Comparison of ENCODE assay signal across 8 mouse cellular contexts in the genomic region with DNA sequence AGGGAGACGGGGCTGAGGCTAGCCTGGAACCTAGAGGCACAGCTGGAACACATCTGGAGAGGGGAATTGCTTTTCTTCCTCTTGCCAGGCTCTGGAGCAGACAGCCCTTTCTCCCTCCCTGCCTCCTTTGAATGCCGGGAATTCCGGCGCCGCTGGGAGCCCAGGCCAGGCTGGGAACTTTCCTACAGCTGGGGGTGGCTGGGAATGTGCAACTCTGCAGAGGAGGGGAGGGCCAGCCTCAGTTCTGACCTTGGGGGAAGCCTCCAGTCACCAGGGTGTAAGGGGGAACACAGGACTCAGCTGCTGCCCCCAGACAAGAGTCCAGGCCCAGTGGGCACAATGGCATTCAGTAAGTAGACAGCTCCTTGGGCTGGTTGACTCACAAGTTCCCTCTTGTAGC. TPM values are rescaled to one million over a fixed set of nuclear protein-coding genes. Genes with fewer than 3 reads are reported as not detected.
A peak's percentile ranks its signal among the peaks of the same experiment; 100 is the strongest.
DNase-seq lines count a peak whose midpoint lies in the region; ATAC-seq lines count a peak whose summit lies in the region.

No protein-coding gene starts in this region.

- H3K4me3 ChIP-seq in forebrain, embryonic 13.5 days, result no peak overlapping the region
- no peak overlapping the region for H3K4me3 ChIP-seq in hindbrain, embryonic 14.5 days (replicated peaks; ENCODE audit: low read length)
- H3K4me3 ChIP-seq in liver, embryonic 12.5 days, result no peak overlapping the region
- no peak overlapping the region for H3K4me3 ChIP-seq in stomach, embryonic 15.5 days (replicated peaks)

- DNase-seq in adrenal gland, adult (ENCODE audit: inconsistent age in 2 of 2, low spot score in 1 of 2), result peak; percentile 52 to 64
- no peak for DNase-seq in adrenal gland, adult 8-10 months
- no peak for DNase-seq in hindbrain, embryonic 14.5 days (ENCODE audit: low spot score)
- no peak for DNase-seq in natural killer cell, adult 2 months (ENCODE audit: low spot score in 2 of 2)

- H3K9me3 ChIP-seq in forebrain, embryonic 13.5 days (replicated peaks), result no peaks in the 10 kb centered on the region
- H3K9me3 ChIP-seq in hindbrain, embryonic 14.5 days (ENCODE audit: control insufficient read depth, low read length), result no peaks in the 10 kb centered on the region
- no peaks in the 10 kb centered on the region for H3K9me3 ChIP-seq in liver, embryonic 12.5 days (replicated peaks)
- no peaks in the 10 kb centered on the region for H3K9me3 ChIP-seq in stomach, embryonic 15.5 days

- H3K4me1 ChIP-seq in forebrain, embryonic 13.5 days, result peaks cover 21% of the 10 kb centered on the region
- H3K4me1 ChIP-seq in hindbrain, embryonic 14.5 days (replicated peaks; ENCODE audit: control insufficient read depth, insufficient read depth, low read length), result peaks cover under 1% of the 10 kb centered on the region
- H3K4me1 ChIP-seq in liver, embryonic 12.5 days, result peaks cover 46% of the 10 kb centered on the region
- peaks cover 27% of the 10 kb centered on the region for H3K4me1 ChIP-seq in stomach, embryonic 15.5 days

- H3K4me2 ChIP-seq in forebrain, embryonic 13.5 days, result no peak overlapping the region
- H3K4me2 ChIP-seq in hindbrain, embryonic 14.5 days (replicated peaks), result no peak overlapping the region
- H3K4me2 ChIP-seq in liver, embryonic 12.5 days, result peak overlapping the region; percentile 1; the same call in 1 of the 2 replicates
- H3K4me2 ChIP-seq in stomach, embryonic 15.5 days, result no peak overlapping the region

- H3K27ac ChIP-seq in forebrain, embryonic 13.5 days, result 0 out of 2 replicates have a peak overlapping the region, but pooled peaks have one; percentile 14
- H3K27ac ChIP-seq in hindbrain, embryonic 14.5 days, result 0 out of 2 replicates have a peak overlapping the region, but pooled peaks have one; percentile 67
- H3K27ac ChIP-seq in liver, embryonic 12.5 days, result peak overlapping the region; percentile 70
- peak overlapping the region; percentile 50 for H3K27ac ChIP-seq in stomach, embryonic 15.5 days

- 2% methylated on average over 5 of the region's 5 CpGs for WGBS in forebrain, embryonic 13.5 days
- 1% methylated on average over 5 of the region's 5 CpGs for WGBS in hindbrain, embryonic 14.5 days
- 14% methylated on average over 5 of the region's 5 CpGs for WGBS in liver, embryonic 12.5 days (ENCODE audit: insufficient replicate concordance)
- WGBS in stomach, embryonic 15.5 days, result 6% methylated on average over 5 of the region's 5 CpGs

- ATAC-seq in forebrain, embryonic 13.5 days, result no peak
- no peak for ATAC-seq in hindbrain, embryonic 14.5 days (ENCODE audit: low FRiP score)
- ATAC-seq in liver, embryonic 12.5 days, result peak; percentile 16; the same call in 1 of the 2 replicates
- ATAC-seq in stomach, embryonic 15.5 days (ENCODE audit: insufficient read depth, low FRiP score, low read depth), result peak; percentile 30; the same call in 1 of the 2 replicates
- ATAC-seq in frontal cortex, adult (ENCODE audit: low TSS enrichment), result no peak

- peaks cover 63% of the 10 kb centered on the region for H3K36me3 ChIP-seq in forebrain, embryonic 13.5 days (ENCODE audit: poor library complexity, severe bottlenecking)
- peaks cover 59% of the 10 kb centered on the region for H3K36me3 ChIP-seq in hindbrain, embryonic 14.5 days (replicated peaks; ENCODE audit: control insufficient read depth, insufficient read depth)
- peaks cover 61% of the 10 kb centered on the region for H3K36me3 ChIP-seq in liver, embryonic 12.5 days
- peaks cover 50% of the 10 kb centered on the region for H3K36me3 ChIP-seq in stomach, embryonic 15.5 days

- H3K27me3 ChIP-seq in forebrain, embryonic 13.5 days, result no peaks in the 10 kb centered on the region
- no peaks in the 10 kb centered on the region for H3K27me3 ChIP-seq in hindbrain, embryonic 14.5 days (ENCODE audit: control insufficient read depth, insufficient read depth, low read length)
- H3K27me3 ChIP-seq in liver, embryonic 12.5 days (replicated peaks), result no peaks in the 10 kb centered on the region
- no peaks in the 10 kb centered on the region for H3K27me3 ChIP-seq in stomach, embryonic 15.5 days (replicated peaks)

- no peak overlapping the region for H3K9ac ChIP-seq in forebrain, embryonic 13.5 days
- H3K9ac ChIP-seq in hindbrain, embryonic 14.5 days, result no peak overlapping the region
- peak overlapping the region; percentile 14; the same call in 1 of the 2 replicates for H3K9ac ChIP-seq in liver, embryonic 12.5 days
- H3K9ac ChIP-seq in stomach, embryonic 15.5 days, result no peak overlapping the region

RNA-seq across cellular contexts. Expression of a gene that starts 6.5 kb away (rescaled TPM):
- 1,000 to 10,000 TPM in 3 of 4 experiments, 100 to 1,000 TPM in 1; 948 to 1,196 (median 1,106) TPM for total RNA-seq in adrenal gland, adult 8-10 months (2022)
- 644 and 704 TPM in 2 replicates for polyA plus RNA-seq in forebrain, embryonic 13.5 days (2015; fragmentation: Nextera tagmentation; extraction: Ambion mirVana)
- 521 and 677 TPM in 2 replicates for polyA plus RNA-seq in hindbrain, embryonic 14.5 days (2014; fragmentation: Nextera tagmentation; extraction: Ambion mirVana)
- 986 and 994 TPM in 2 replicates for polyA plus RNA-seq in liver, embryonic 12.5 days (2016; fragmentation: Nextera tagmentation; extraction: Ambion mirVana)
- polyA plus RNA-seq in stomach, embryonic 15.5 days (2015; fragmentation: Nextera tagmentation; extraction: Ambion mirVana), result 826 and 1,031 TPM in 2 replicates

RNA-seq across cellular contexts. Expression of a gene that starts 15.4 kb away (rescaled TPM):
- total RNA-seq in adrenal gland, adult 8-10 months (2022), result 10 to 100 TPM; 13.6 to 28.9 (median 20.9) TPM
- polyA plus RNA-seq in forebrain, embryonic 13.5 days (2015; fragmentation: Nextera tagmentation; extraction: Ambion mirVana), result 43.1 and 50.0 TPM in 2 replicates
- 21.5 and 25.5 TPM in 2 replicates for polyA plus RNA-seq in hindbrain, embryonic 14.5 days (2014; fragmentation: Nextera tagmentation; extraction: Ambion mirVana)
- polyA plus RNA-seq in liver, embryonic 12.5 days (2016; fragmentation: Nextera tagmentation; extraction: Ambion mirVana), result 13.7 and 14.4 TPM in 2 replicates
- 48.4 and 52.3 TPM in 2 replicates for polyA plus RNA-seq in stomach, embryonic 15.5 days (2015; fragmentation: Nextera tagmentation; extraction: Ambion mirVana)

RNA-seq across cellular contexts. Expression of a gene that starts 18.4 kb away (rescaled TPM):
- 100 to 1,000 TPM; 135 to 251 (median 169) TPM for total RNA-seq in adrenal gland, adult 8-10 months (2022)
- 93.4 and 102 TPM in 2 replicates for polyA plus RNA-seq in forebrain, embryonic 13.5 days (2015; fragmentation: Nextera tagmentation; extraction: Ambion mirVana)
- 75.2 and 78.3 TPM in 2 replicates for polyA plus RNA-seq in hindbrain, embryonic 14.5 days (2014; fragmentation: Nextera tagmentation; extraction: Ambion mirVana)
- polyA plus RNA-seq in liver, embryonic 12.5 days (2016; fragmentation: Nextera tagmentation; extraction: Ambion mirVana), result 54.0 TPM in 2 replicates
- 70.6 and 84.4 TPM in 2 replicates for polyA plus RNA-seq in stomach, embryonic 15.5 days (2015; fragmentation: Nextera tagmentation; extraction: Ambion mirVana)

RNA-seq across cellular contexts. Expression of a gene that starts 23.1 kb away (rescaled TPM):
- 10 to 100 TPM; 12.8 to 33.6 (median 21.5) TPM for total RNA-seq in adrenal gland, adult 8-10 months (2022)
- polyA plus RNA-seq in forebrain, embryonic 13.5 days (2015; fragmentation: Nextera tagmentation; extraction: Ambion mirVana), result 4.5 and 4.8 TPM in 2 replicates
- polyA plus RNA-seq in hindbrain, embryonic 14.5 days (2014; fragmentation: Nextera tagmentation; extraction: Ambion mirVana), result 3.0 and 3.7 TPM in 2 replicates
- 7.4 and 7.5 TPM in 2 replicates for polyA plus RNA-seq in liver, embryonic 12.5 days (2016; fragmentation: Nextera tagmentation; extraction: Ambion mirVana)
- polyA plus RNA-seq in stomach, embryonic 15.5 days (2015; fragmentation: Nextera tagmentation; extraction: Ambion mirVana), result 20.2 and 21.4 TPM in 2 replicates

RNA-seq across cellular contexts. Expression of a gene that starts 35.5 kb away (rescaled TPM):
- 10 to 100 TPM; 24.5 to 44.1 (median 29.5) TPM for total RNA-seq in adrenal gland, adult 8-10 months (2022)
- 49.3 and 51.5 TPM in 2 replicates for polyA plus RNA-seq in forebrain, embryonic 13.5 days (2015; fragmentation: Nextera tagmentation; extraction: Ambion mirVana)
- 39.2 and 44.5 TPM in 2 replicates for polyA plus RNA-seq in hindbrain, embryonic 14.5 days (2014; fragmentation: Nextera tagmentation; extraction: Ambion mirVana)
- 35.1 and 36.8 TPM in 2 replicates for polyA plus RNA-seq in liver, embryonic 12.5 days (2016; fragmentation: Nextera tagmentation; extraction: Ambion mirVana)
- 44.8 and 47.4 TPM in 2 replicates for polyA plus RNA-seq in stomach, embryonic 15.5 days (2015; fragmentation: Nextera tagmentation; extraction: Ambion mirVana)

Comparison
In these comparisons a context has a peak if more than half of its experiments do, and no peak if none do; other contexts are left out.
1. DNase-seq: peak in adrenal gland, adult (2 of 2); none in adrenal gland, adult 8-10 months (single experiment), hindbrain, embryonic 14.5 days (single experiment) and natural killer cell, adult 2 months (0 of 2).
2. ATAC-seq: peak in liver, embryonic 12.5 days (single experiment) and stomach, embryonic 15.5 days (single experiment); none in forebrain, embryonic 13.5 days (single experiment), hindbrain, embryonic 14.5 days (single experiment) and frontal cortex, adult (single experiment).
3. H3K27ac ChIP-seq: peak in every context shown above with its lines; median percentile 70 in liver, embryonic 12.5 days; 67 in hindbrain, embryonic 14.5 days; 50 in stomach, embryonic 15.5 days; 14 in forebrain, embryonic 13.5 days.